Mouse (Mus musculus): ENCODE data around the gene Serpine2. TPM values are rescaled to one million over a fixed set of nuclear protein-coding genes. Genes with fewer than 3 reads are reported as not detected.

The Serpine2 gene
- polyA plus RNA-seq, 1 experiment from 2014 or later = 142 TPM

- H3K4me3 ChIP-seq = no peak overlapping the region
- no peaks in the 10 kb centered on the region for H3K4me1 ChIP-seq
- H3K36me3 ChIP-seq = peaks cover 6% of the 10 kb centered on the region; the same call in 1 of the 2 replicates
- 85% methylated on average over 7 of the region's 7 CpGs for WGBS
- ATAC-seq (ENCODE audit: insufficient number of reproducible peaks, low FRiP score, low TSS enrichment, low read depth) = no peak
- H3K27ac ChIP-seq = no peak overlapping the region
- no peaks in the 10 kb centered on the region for H3K9me3 ChIP-seq
- no peak overlapping the region for H3K4me2 ChIP-seq
- H3K27me3 ChIP-seq = no peaks in the 10 kb centered on the region
- H3K9ac ChIP-seq = no peak overlapping the region
Measured at GRCm38 (mm10) chr1:79803614-79804013, 57.4 kb downstream of the Serpine2 start.

GRCm38 (mm10) chr1:79802858-79803427 lies 58.0 kb downstream of the Serpine2 start:
- Histone ChIP-seq H3K4me2 (no peak overlapping the region), H3K4me3 (no peak overlapping the region), H3K4me1 (no peaks in the 10 kb centered on the region), H3K27ac (no peak overlapping the region), H3K36me3 (peaks cover 6% of the 10 kb centered on the region; the same call in 1 of the 2 replicates), H3K9me3 (no peaks in the 10 kb centered on the region), H3K9ac (no peak overlapping the region), H3K27me3 (no peaks in the 10 kb centered on the region)
- no peak for ATAC-seq (ENCODE audit: insufficient number of reproducible peaks, low FRiP score, low TSS enrichment, low read depth)
- WGBS = 87% methylated on average over 11 of the region's 11 CpGs

GRCm38 (mm10) chr1:79797084-79797483 lies 63.9 kb downstream of the Serpine2 start:
- Histone ChIP-seq H3K36me3 (no peaks in the 10 kb centered on the region), H3K4me2 (no peak overlapping the region), H3K9ac (no peak overlapping the region), H3K27me3 (no peaks in the 10 kb centered on the region), H3K4me3 (no peak overlapping the region), H3K9me3 (no peaks in the 10 kb centered on the region), H3K4me1 (no peaks in the 10 kb centered on the region), H3K27ac (no peak overlapping the region)
- WGBS = 87% methylated on average over 3 of the region's 3 CpGs
- no peak for ATAC-seq (ENCODE audit: insufficient number of reproducible peaks, low FRiP score, low TSS enrichment, low read depth)

GRCm38 (mm10) chr1:79786267-79786927 lies 74.6 kb downstream of the Serpine2 start:
- no peaks in the 10 kb centered on the region for H3K27me3 ChIP-seq
- WGBS = 61% methylated on average over 7 of the region's 7 CpGs
- no peaks in the 10 kb centered on the region for H3K4me1 ChIP-seq
- peaks cover 22% of the 10 kb centered on the region for H3K36me3 ChIP-seq
- no peak overlapping the region for H3K4me3 ChIP-seq
- H3K9me3 ChIP-seq = no peaks in the 10 kb centered on the region
- H3K4me2 ChIP-seq = no peak overlapping the region
- no peak for ATAC-seq (ENCODE audit: insufficient number of reproducible peaks, low FRiP score, low TSS enrichment, low read depth)
- H3K27ac ChIP-seq = no peak overlapping the region
- H3K9ac ChIP-seq = no peak overlapping the region

- H3K4me1 ChIP-seq = 0 out of 2 replicates have a peak, but pooled peaks cover 4% of the 10 kb centered on the region
- no peak overlapping the region for H3K27ac ChIP-seq
- WGBS = 87% methylated on average over 3 of the region's 3 CpGs
- peaks cover 57% of the 10 kb centered on the region for H3K36me3 ChIP-seq
- H3K9me3 ChIP-seq = no peaks in the 10 kb centered on the region
- ATAC-seq (ENCODE audit: insufficient number of reproducible peaks, low FRiP score, low TSS enrichment, low read depth) = no peak
- H3K4me2 ChIP-seq = no peak overlapping the region
- no peak overlapping the region for H3K4me3 ChIP-seq
- H3K9ac ChIP-seq = no peak overlapping the region
- H3K27me3 ChIP-seq = no peaks in the 10 kb centered on the region
Measured at GRCm38 (mm10) chr1:79782433-79782832, 78.5 kb downstream of the Serpine2 start.

GRCm38 (mm10) chr1:79778011-79778410 lies 83.0 kb downstream of the Serpine2 start:
- ATAC-seq (ENCODE audit: insufficient number of reproducible peaks, low FRiP score, low TSS enrichment, low read depth) = no peak
- 88% methylated on average over 11 of the region's 11 CpGs for WGBS
- no peaks in the 10 kb centered on the region for H3K9me3 ChIP-seq
- H3K4me1 ChIP-seq = 0 out of 2 replicates have a peak, but pooled peaks cover 4% of the 10 kb centered on the region
- H3K27ac ChIP-seq = no peak overlapping the region
- H3K9ac ChIP-seq = no peak overlapping the region
- peaks cover 51% of the 10 kb centered on the region for H3K36me3 ChIP-seq
- no peak overlapping the region for H3K4me2 ChIP-seq
- no peak overlapping the region for H3K4me3 ChIP-seq
- no peaks in the 10 kb centered on the region for H3K27me3 ChIP-seq

- Histone ChIP-seq H3K9ac (peak within 1 kb of the TSS; percentile 90), H3K27ac (peak within 1 kb of the TSS; percentile 90), H3K4me1 (0 out of 2 replicates have a peak, but pooled peaks cover 4% of the 10 kb centered on the region), H3K36me3 (peaks cover 31% of the 10 kb centered on the region), H3K9me3 (no peaks in the 10 kb centered on the region), H3K4me2 (peak within 1 kb of the TSS; percentile 50), H3K4me3 (peak within 1 kb of the TSS; percentile 95), H3K27me3 (no peaks in the 10 kb centered on the region)
- under 1% methylated on average over 38 of the region's 38 CpGs for WGBS
- ATAC-seq (ENCODE audit: insufficient number of reproducible peaks, low FRiP score, low TSS enrichment, low read depth) = peak; percentile 96
Measured at GRCm38 (mm10) chr1:79775927-79776458, 85.0 kb downstream of the Serpine2 start, which contains the start of the genes Mrpl44 and Wdfy1. Mrpl44 (plus strand) TSS chr1:79776018. Wdfy1 (minus strand) TSS chr1:79776143.

GRCm38 (mm10) chr1:79774164-79774780 lies 86.7 kb downstream of the Serpine2 start:
- no peak for ATAC-seq (ENCODE audit: insufficient number of reproducible peaks, low FRiP score, low TSS enrichment, low read depth)
- H3K27ac ChIP-seq = no peak overlapping the region

GRCm38 (mm10) chr1:79768231-79768630 lies 92.7 kb downstream of the Serpine2 start:
- Histone ChIP-seq H3K4me3 (no peak overlapping the region), H3K27me3 (no peaks in the 10 kb centered on the region), H3K36me3 (no peaks in the 10 kb centered on the region), H3K9ac (no peak overlapping the region), H3K4me2 (no peak overlapping the region), H3K4me1 (no peaks in the 10 kb centered on the region), H3K9me3 (no peaks in the 10 kb centered on the region), H3K27ac (no peak overlapping the region)
- WGBS = 52% methylated on average over 1 of the region's 1 CpGs
- no peak for ATAC-seq (ENCODE audit: insufficient number of reproducible peaks, low FRiP score, low TSS enrichment, low read depth)

More at GRCm38 (mm10) chr1:79774164-79774780, 86.7 kb downstream of the Serpine2 start:
- peaks cover 15% of the 10 kb centered on the region for H3K36me3 ChIP-seq
- no peak overlapping the region for H3K9ac ChIP-seq
- H3K4me3 ChIP-seq = no peak overlapping the region
- H3K4me1 ChIP-seq = no peaks in the 10 kb centered on the region
- no peaks in the 10 kb centered on the region for H3K9me3 ChIP-seq
- no peaks in the 10 kb centered on the region for H3K27me3 ChIP-seq
- WGBS = 76% methylated on average over 4 of the region's 4 CpGs
- no peak overlapping the region for H3K4me2 ChIP-seq

- Histone ChIP-seq H3K4me3 (no peak overlapping the region), H3K9ac (no peak overlapping the region), H3K4me1 (peaks cover 17% of the 10 kb centered on the region), H3K27me3 (no peaks in the 10 kb centered on the region), H3K36me3 (no peaks in the 10 kb centered on the region), H3K9me3 (no peaks in the 10 kb centered on the region), H3K4me2 (no peak overlapping the region), H3K27ac (no peak overlapping the region)
- no peak for ATAC-seq (ENCODE audit: insufficient number of reproducible peaks, low FRiP score, low TSS enrichment, low read depth)
- 93% methylated on average over 1 of the region's 1 CpGs for WGBS
Measured at GRCm38 (mm10) chr1:79764483-79764882, 96.5 kb downstream of the Serpine2 start.

- 87% methylated on average over 2 of the region's 2 CpGs for WGBS
- Histone ChIP-seq H3K27ac (no peak overlapping the region), H3K4me2 (no peak overlapping the region), H3K4me3 (no peak overlapping the region), H3K4me1 (peaks cover 18% of the 10 kb centered on the region), H3K9ac (no peak overlapping the region), H3K27me3 (no peaks in the 10 kb centered on the region), H3K36me3 (no peaks in the 10 kb centered on the region), H3K9me3 (no peaks in the 10 kb centered on the region)
- ATAC-seq (ENCODE audit: insufficient number of reproducible peaks, low FRiP score, low TSS enrichment, low read depth) = no peak
Measured at GRCm38 (mm10) chr1:79764031-79764430, 96.9 kb downstream of the Serpine2 start.

Measured in limb, embryonic 15.5 days (tissue).